Mouse (Mus musculus) spleen, adult 2 months (tissue): ENCODE measurements around the gene Prkd1. TPM values are rescaled to one million over a fixed set of nuclear protein-coding genes. Genes with fewer than 3 reads are reported as not detected.

Experiments used
- DNase-seq, 2 experiments: peaks; one replicate each; pipeline versions ENCODE4 v3.0.0 to v3.0.0-alpha.2; 2012 to 2021; ENCODE audit warnings: low spot score in 2 of 2, low read depth in 1 of 2
- H3K27ac ChIP-seq: fragments of 200-500 bp; 2 replicates; pipeline ENCODE4 v1.5.1; 2012; ENCODE audit warnings: low read length, inconsistent platforms; ENCODE audit not compliant: insufficient read depth
- H3K27me3 ChIP-seq: fragments of 200-500 bp; 2 replicates; pipeline ENCODE4 v1.6.1; 2012; ENCODE audit warnings: mild to moderate bottlenecking, moderate library complexity, low read length, inconsistent platforms; ENCODE audit not compliant: control insufficient read depth, insufficient read depth
- H3K36me3 ChIP-seq: fragments of 200-500 bp; 2 replicates; pipeline ENCODE4 v1.6.1; 2012; ENCODE audit warnings: mild to moderate bottlenecking, low read length, inconsistent platforms; ENCODE audit not compliant: control insufficient read depth, insufficient read depth
- H3K4me1 ChIP-seq: fragments of 200-500 bp; 2 replicates; pipeline ENCODE4 v1.6.1; 2011; ENCODE audit warnings: inconsistent platforms; ENCODE audit not compliant: control insufficient read depth, insufficient read depth, insufficient read length
- H3K4me3 ChIP-seq: fragments of 200-500 bp; 2 replicates; pipeline ENCODE4 v1.5.1; 2011; ENCODE audit warnings: mild to moderate bottlenecking, inconsistent platforms; ENCODE audit not compliant: insufficient read depth, insufficient read length; ENCODE audit errors: extremely low read depth
- CTCF ChIP-seq: fragments of 200-500 bp; IDR thresholded peaks from 2 replicates; pipeline ENCODE4 v1.5.1; 2011; ENCODE audit warnings: mild to moderate bottlenecking, inconsistent platforms; ENCODE audit not compliant: insufficient read depth, insufficient read length, insufficient replicate concordance; ENCODE audit errors: extremely low read depth
- POLR2A ChIP-seq: fragments of 200-500 bp; IDR thresholded peaks from 2 replicates; pipeline ENCODE4 v1.6.1; 2011; ENCODE audit warnings: low read depth, low read length, inconsistent platforms
- WGBS: fragments of 180-500 bp; shearing (Covaris S2); methylation state at CpG from one replicate; pipeline ENCODE4 v1.1.7; 2018; 5-methylcytosine and 5-hydroxymethylcytosine counted together
- polyA plus RNA-seq: library from polyadenylated mRNA; depleted of rRNA; stranded (reverse); fragments of >200 nt; gene quantifications from 2 replicates; pipeline ENCODE4 v1.2.3, GENCODE M21; 2012

Prkd1 gene
- polyA plus RNA-seq, 1 experiment: 0.81 TPM

- H3K4me1 ChIP-seq: no peaks in the 10 kb centered on the region
- TF ChIP-seq POLR2A: no peak
- no peak for TF ChIP-seq CTCF
- DNase-seq: no peak
- WGBS: 90% methylated on average over 5 of the region's 5 CpGs
- H3K27me3 ChIP-seq: no peaks in the 10 kb centered on the region
- no peak overlapping the region for H3K4me3 ChIP-seq
- no peaks in the 10 kb centered on the region for H3K36me3 ChIP-seq
- no peak overlapping the region for H3K27ac ChIP-seq
Observed at GRCm38 (mm10) chr12:50430129-50430703, 218.7 kb downstream of the Prkd1 start.

- Histone ChIP-seq H3K27me3 (no peaks in the 10 kb centered on the region), H3K4me3 (no peak overlapping the region), H3K36me3 (no peaks in the 10 kb centered on the region), H3K4me1 (no peaks in the 10 kb centered on the region), H3K27ac (no peak overlapping the region)
- WGBS: 79% methylated on average over 11 of the region's 11 CpGs
- TF ChIP-seq POLR2A: no peak
- TF ChIP-seq CTCF: no peak
- DNase-seq: no peak
Observed at GRCm38 (mm10) chr12:50352404-50352803, 296.5 kb downstream of the Prkd1 start.

DNA sequence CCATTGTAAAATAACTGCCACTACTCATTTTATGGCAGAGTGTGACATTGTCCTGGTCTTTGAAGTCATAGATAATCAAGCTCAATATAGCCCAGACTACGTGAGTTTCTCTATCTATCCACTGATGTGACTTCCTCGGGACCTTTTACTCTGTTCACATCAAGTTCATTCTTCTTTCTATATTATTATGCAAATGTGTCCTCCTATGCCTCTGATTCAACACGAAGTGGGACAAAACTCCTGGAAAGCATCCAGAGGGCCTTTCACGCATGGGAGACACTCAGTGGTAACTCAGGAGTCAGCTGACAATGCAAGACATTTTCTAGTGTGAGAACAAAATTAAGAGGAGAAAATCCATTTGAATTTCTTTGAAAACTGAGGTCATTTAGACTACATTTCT is 315.7 kb downstream of the Prkd1 start:
- 76% methylated on average over 4 of the region's 4 CpGs for WGBS
- Histone ChIP-seq H3K27me3 (no peaks in the 10 kb centered on the region), H3K4me3 (no peak overlapping the region), H3K36me3 (no peaks in the 10 kb centered on the region), H3K27ac (no peak overlapping the region), H3K4me1 (no peaks in the 10 kb centered on the region)
- no peak for DNase-seq
- TF ChIP-seq CTCF (no peak), POLR2A (no peak)

DNA sequence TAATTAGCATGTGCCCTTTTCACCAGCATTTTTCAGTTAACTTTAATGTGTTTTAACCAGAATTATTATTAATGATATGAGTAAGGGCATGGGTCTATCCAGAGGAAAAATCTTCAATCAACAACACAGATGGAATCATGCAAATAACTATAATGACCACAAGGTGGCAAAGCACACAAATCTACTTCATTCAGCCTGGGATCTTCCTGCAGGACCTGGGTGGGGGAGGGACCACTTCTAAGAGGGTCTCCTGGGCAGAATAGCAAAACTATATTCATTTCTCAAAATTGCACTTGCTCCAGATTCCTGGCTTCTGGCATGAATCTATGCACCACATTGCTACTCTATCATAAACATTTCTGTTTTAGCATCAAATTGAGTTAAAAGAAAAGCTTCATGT is 334.3 kb downstream of the Prkd1 start:
- Histone ChIP-seq H3K27me3 (no peaks in the 10 kb centered on the region), H3K27ac (no peak overlapping the region), H3K4me1 (no peaks in the 10 kb centered on the region), H3K4me3 (no peak overlapping the region), H3K36me3 (no peaks in the 10 kb centered on the region)
- DNase-seq: no peak
- TF ChIP-seq POLR2A (no peak), CTCF (no peak)

DNA sequence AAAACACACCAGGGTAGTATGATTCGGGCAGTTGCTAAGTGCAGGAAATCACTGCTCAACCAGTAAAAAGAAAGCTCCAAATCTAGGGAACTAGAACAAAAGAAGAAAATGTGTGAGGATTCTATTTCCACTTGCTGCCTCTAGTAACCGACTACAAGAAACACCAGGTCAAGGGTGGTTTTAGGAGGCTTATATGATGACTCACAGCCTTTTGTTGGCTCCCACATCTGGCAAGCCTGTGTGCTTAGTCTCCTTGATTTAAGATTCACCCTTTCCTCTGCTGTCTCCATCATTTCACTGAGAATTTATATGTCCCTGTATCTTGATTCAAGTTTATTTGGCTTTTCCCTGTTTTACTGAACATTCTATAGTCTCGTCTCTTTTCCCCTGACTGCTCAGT is 339.6 kb downstream of the Prkd1 start:
- H3K4me1 ChIP-seq: no peaks in the 10 kb centered on the region
- DNase-seq: no peak
- TF ChIP-seq POLR2A: no peak
- TF ChIP-seq CTCF: no peak
- 74% methylated on average over 3 of the region's 3 CpGs for WGBS
- no peaks in the 10 kb centered on the region for H3K27me3 ChIP-seq
- H3K27ac ChIP-seq: no peak overlapping the region
- H3K36me3 ChIP-seq: no peaks in the 10 kb centered on the region
- no peak overlapping the region for H3K4me3 ChIP-seq

- Histone ChIP-seq H3K27ac (no peak overlapping the region), H3K36me3 (no peaks in the 10 kb centered on the region), H3K4me1 (no peaks in the 10 kb centered on the region), H3K27me3 (no peaks in the 10 kb centered on the region), H3K4me3 (no peak overlapping the region)
- no peak for TF ChIP-seq POLR2A
- TF ChIP-seq CTCF: no peak
- DNase-seq: no peak
- 41% methylated on average over 1 of the region's 1 CpGs for WGBS
Observed at GRCm38 (mm10) chr12:50301334-50301733, 347.6 kb downstream of the Prkd1 start.

DNA sequence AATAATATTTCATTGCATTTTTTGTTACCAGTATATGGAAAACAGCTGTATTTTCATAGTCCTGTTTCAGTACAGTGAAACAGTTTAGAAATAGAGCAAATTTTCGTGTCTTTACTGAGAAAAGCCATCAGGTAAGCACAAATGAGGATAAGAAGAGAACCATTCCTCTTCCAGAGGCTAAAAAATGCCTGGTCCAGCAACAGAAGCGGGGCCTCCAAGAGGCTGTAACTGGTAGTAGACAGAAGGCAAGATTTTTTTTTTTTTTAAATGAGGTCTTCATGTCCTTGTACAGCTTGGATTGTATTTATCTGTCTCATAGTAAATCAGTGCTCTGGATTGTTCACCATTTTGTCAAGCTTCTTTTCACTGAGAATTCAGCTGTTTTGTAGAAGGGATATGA is 352.8 kb downstream of the Prkd1 start:
- Histone ChIP-seq H3K4me1 (no peaks in the 10 kb centered on the region), H3K4me3 (no peak overlapping the region), H3K27me3 (no peaks in the 10 kb centered on the region), H3K27ac (no peak overlapping the region), H3K36me3 (no peaks in the 10 kb centered on the region)
- WGBS: 55% methylated on average over 2 of the region's 2 CpGs
- TF ChIP-seq CTCF (no peak), POLR2A (no peak)
- no peak for DNase-seq

DNA sequence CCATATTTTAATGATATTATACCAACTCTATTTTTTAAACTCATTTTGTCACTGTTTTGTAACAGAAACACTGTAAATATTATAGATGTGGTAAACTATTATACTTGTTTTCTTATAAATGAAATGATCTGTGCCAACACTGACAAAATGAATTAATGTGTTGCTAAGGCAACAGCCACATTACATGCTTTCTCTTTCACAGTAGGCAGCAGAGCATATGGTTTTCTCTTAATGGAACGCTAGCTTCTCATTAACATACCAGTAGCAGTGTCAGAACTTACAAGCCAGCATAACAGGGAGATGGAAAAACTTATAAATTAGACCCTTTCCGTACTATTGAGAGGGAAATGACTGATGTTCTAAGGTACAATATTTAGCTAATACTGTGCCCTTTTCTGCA is 353.3 kb downstream of the Prkd1 start:
- H3K27me3 ChIP-seq: no peaks in the 10 kb centered on the region
- H3K36me3 ChIP-seq: no peaks in the 10 kb centered on the region
- WGBS: 70% methylated on average over 2 of the region's 2 CpGs
- no peak overlapping the region for H3K27ac ChIP-seq
- TF ChIP-seq CTCF (no peak), POLR2A (no peak)
- no peak for DNase-seq
- no peak overlapping the region for H3K4me3 ChIP-seq
- H3K4me1 ChIP-seq: no peaks in the 10 kb centered on the region
